In the genomic region with DNA sequence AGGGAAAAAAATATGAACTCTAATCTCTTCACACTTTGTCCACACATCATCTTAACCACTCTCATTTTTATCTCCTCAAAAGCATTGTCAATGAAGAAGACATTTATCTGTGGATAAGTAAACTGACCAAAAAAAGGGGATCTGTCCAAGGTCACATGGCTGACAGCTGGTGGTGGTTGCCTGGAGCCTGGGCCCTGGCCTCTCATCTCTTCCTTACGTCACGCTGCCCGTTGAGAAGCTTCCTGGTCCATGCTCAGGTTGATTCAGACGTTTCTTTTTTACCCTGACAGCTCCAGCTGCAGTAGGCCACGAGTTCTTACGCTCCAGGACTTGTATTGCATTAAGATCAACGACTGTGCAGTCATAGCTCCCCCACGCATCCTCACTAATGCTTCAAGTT, we compare ENCODE assay signal across 23 mouse cellular contexts. TPM values are rescaled to one million over a fixed set of nuclear protein-coding genes. Genes with fewer than 3 reads are reported as not detected.
"Had no signal": no experiment of that assay in that cellular context is flagged by ENCODE, and none has a peak within 500 bp of the region (broad histone marks: within the 10 kb centered on the region; RNA-seq: fewer than 3 reads in every experiment).

No protein-coding gene starts in this region.

- H3K4me1 ChIP-seq: midbrain, embryonic 12.5 days; neural tube, embryonic 13.5 days; stomach, embryonic 15.5 days had no signal

- H3K4me2 ChIP-seq: limb, embryonic 15.5 days; liver, embryonic 15.5 days; lung, embryonic 14.5 days; midbrain, embryonic 12.5 days; neural tube, embryonic 13.5 days; stomach, embryonic 15.5 days had no signal

- ATAC-seq: midbrain, embryonic 16.5 days had no signal

- H3K9ac ChIP-seq: limb, embryonic 15.5 days; liver, embryonic 15.5 days; lung, embryonic 14.5 days; midbrain, embryonic 12.5 days; neural tube, embryonic 13.5 days; stomach, embryonic 15.5 days had no signal

- DNase-seq: kidney, postnatal 36 days; layer of hippocampus, adult 9-11 months; layer of hippocampus, postnatal 36 days; lung, embryonic 14.5 days; lung, postnatal 10 days; lung, postnatal 4 days; retina, postnatal 1 day; right cerebral cortex, postnatal 4 days; thymus, postnatal 4 days had no signal

- H3K9me3 ChIP-seq: limb, embryonic 15.5 days; liver, embryonic 15.5 days; midbrain, embryonic 12.5 days; neural tube, embryonic 13.5 days; stomach, embryonic 15.5 days had no signal

- H3K27me3 ChIP-seq: limb, embryonic 15.5 days; liver, embryonic 15.5 days; midbrain, embryonic 12.5 days; neural tube, embryonic 13.5 days; stomach, embryonic 15.5 days had no signal

- H3K4me3 ChIP-seq: limb, embryonic 15.5 days; liver, embryonic 15.5 days; midbrain, embryonic 12.5 days; neural tube, embryonic 13.5 days; stomach, embryonic 15.5 days had no signal

- H3K27ac ChIP-seq: limb, embryonic 15.5 days; midbrain, embryonic 12.5 days; neural tube, embryonic 13.5 days; stomach, embryonic 15.5 days had no signal

RNA-seq across cellular contexts. Expression of a gene that starts 8.3 kb away (rescaled TPM):
- total RNA-seq: layer of hippocampus, adult 18-20 months; layer of hippocampus, postnatal 36 days; left cerebral cortex, adult 8-10 months; left cerebral cortex, postnatal 25 days; megakaryocyte-erythroid progenitor cell, adult 5-6 weeks had no signal
- polyA plus RNA-seq: kidney, embryonic 16.5 days; limb, embryonic 11.5 days; limb, embryonic 15.5 days; liver, embryonic 15.5 days; lung, embryonic 14.5 days; midbrain, embryonic 12.5 days; midbrain, embryonic 16.5 days; neural tube, embryonic 13.5 days; spleen, adult 2 months; stomach, embryonic 15.5 days; testis, adult 2 months had no signal
